Mouse (Mus musculus) myocyte (in vitro differentiated cells): Measurements from ENCODE around the gene Dnah8. TPM values are rescaled to one million over a fixed set of nuclear protein-coding genes. Genes with fewer than 3 reads are reported as not detected.

Source experiments
- H3K27me3 ChIP-seq: one replicate; pipeline ENCODE4 v1.6.1; 2011; ENCODE audit not compliant: control insufficient read depth, insufficient read depth, insufficient read length
- H3K36me3 ChIP-seq: one replicate; pipeline ENCODE4 v1.6.1; 2011; ENCODE audit not compliant: control insufficient read depth, insufficient read depth
- H3K4me2 ChIP-seq: one replicate; pipeline ENCODE4 v1.6.1; 2011; ENCODE audit warnings: low read depth, control low read depth
- H3K4me3 ChIP-seq: one replicate; pipeline ENCODE4 v1.5.1; 2011; ENCODE audit warnings: mild to moderate bottlenecking, control low read depth, moderate library complexity
- H3K79me2 ChIP-seq: one replicate; pipeline ENCODE4 v1.6.1; 2011; ENCODE audit not compliant: control insufficient read depth, insufficient read depth
- H3ac ChIP-seq: one replicate; pipeline ENCODE4 v1.6.1; 2011; ENCODE audit not compliant: control insufficient read depth, insufficient read length
- CEBPB ChIP-seq: IDR thresholded peaks from 2 replicates; pipeline ENCODE4 v1.6.1; 2011; ENCODE audit warnings: mild to moderate bottlenecking, moderate library complexity; ENCODE audit not compliant: poor library complexity, insufficient read depth, severe bottlenecking
- E2F4 ChIP-seq: IDR thresholded peaks from one replicate; pipeline ENCODE4 v1.6.1; 2011; ENCODE audit warnings: mild to moderate bottlenecking, control low read depth, moderate library complexity; ENCODE audit not compliant: insufficient read depth
- MAX ChIP-seq: IDR thresholded peaks from one replicate; pipeline ENCODE4 v1.6.1; 2011; ENCODE audit warnings: low read depth, mild to moderate bottlenecking, control low read depth
- MYOD1 ChIP-seq, 3 experiments: IDR thresholded peaks; one replicate each; pipeline ENCODE4 v1.6.1; 2011; ENCODE audit warnings: control low read depth in 2 of 3, low read depth in 2 of 3, mild to moderate bottlenecking in 2 of 3, moderate library complexity in 1 of 3; ENCODE audit not compliant: insufficient read length in 2 of 3, control insufficient read depth in 1 of 3
- MYOG ChIP-seq, 3 experiments: IDR thresholded peaks; one replicate each; pipeline ENCODE4 v1.6.1; 2011; ENCODE audit warnings: control low read depth in 2 of 3, low read depth in 2 of 3, mild to moderate bottlenecking in 2 of 3; ENCODE audit not compliant: insufficient read length in 2 of 3, control insufficient read depth in 1 of 3, insufficient read depth in 1 of 3
- POLR2A ChIP-seq: IDR thresholded peaks from one replicate; pipeline ENCODE4 v1.6.1; 2011; ENCODE audit warnings: low read depth, mild to moderate bottlenecking, control low read depth, moderate library complexity; ENCODE audit not compliant: insufficient read length
- POLR2AphosphoS2 ChIP-seq: IDR thresholded peaks from one replicate; pipeline ENCODE4 v1.6.1; 2011; ENCODE audit warnings: low read depth, control low read depth; ENCODE audit not compliant: insufficient read length
- REST ChIP-seq: IDR thresholded peaks from one replicate; pipeline ENCODE4 v1.6.1; 2011; ENCODE audit warnings: mild to moderate bottlenecking, control low read depth, moderate library complexity; ENCODE audit not compliant: insufficient read depth, insufficient read length
- SRF ChIP-seq: IDR thresholded peaks from one replicate; pipeline ENCODE4 v1.6.1; 2011; ENCODE audit warnings: low read depth; ENCODE audit not compliant: control insufficient read depth, insufficient read length
- TCF12 ChIP-seq: IDR thresholded peaks from one replicate; pipeline ENCODE4 v1.6.1; 2011; ENCODE audit warnings: mild to moderate bottlenecking, control low read depth; ENCODE audit not compliant: poor library complexity, insufficient read depth, severe bottlenecking
- TCF3 ChIP-seq: IDR thresholded peaks from one replicate; pipeline ENCODE4 v1.6.1; 2011; ENCODE audit warnings: low read depth, control low read depth; ENCODE audit not compliant: insufficient read length
- USF1 ChIP-seq: IDR thresholded peaks from one replicate; pipeline ENCODE4 v1.6.1; 2011; ENCODE audit warnings: low read depth, mild to moderate bottlenecking, control low read depth, moderate library complexity
- polyA plus RNA-seq: library from polyadenylated mRNA; unstranded; fragments of >200 nt; fragmentation: generic; extraction: Trizol; gene quantifications from one replicate; pipeline ENCODE4 v1.2.1, GENCODE M21; 2012; ENCODE audit warnings: missing spikeins

Gene Dnah8
- polyA plus RNA-seq, 1 experiment: 0.08 TPM

DNA sequence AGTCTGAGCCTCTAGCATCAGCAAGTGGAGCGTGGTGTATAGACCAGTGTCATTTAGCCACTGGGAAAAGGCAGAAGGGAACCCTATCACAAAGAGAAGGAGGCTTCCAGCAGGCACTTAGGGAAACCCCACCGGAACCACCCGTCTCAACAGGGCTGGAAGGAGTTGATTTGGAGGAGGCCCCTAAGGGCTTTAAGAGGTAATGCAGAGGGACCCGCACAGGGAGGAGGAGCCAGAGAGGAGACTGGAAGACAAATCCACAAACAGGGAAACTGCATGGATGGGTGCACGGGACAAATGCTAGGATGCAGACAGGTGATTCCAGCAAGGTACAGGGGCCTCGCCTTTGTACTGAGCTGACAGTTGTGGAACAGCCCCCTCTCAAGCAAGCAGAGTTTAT, 126.1 kb downstream of the Dnah8 start:
- no peaks in the 10 kb centered on the region for H3K36me3 ChIP-seq
- no peaks in the 10 kb centered on the region for H3K79me2 ChIP-seq
- H3K4me2 ChIP-seq: no peak overlapping the region
- TF ChIP-seq USF1: no peak
- no peak for TF ChIP-seq CEBPB
- TF ChIP-seq POLR2AphosphoS2: no peak
- TF ChIP-seq POLR2A: no peak
- TF ChIP-seq MAX: no peak
- peaks cover 4% of the 10 kb centered on the region for H3K27me3 ChIP-seq
- no peak overlapping the region for H3ac ChIP-seq
- no peak overlapping the region for H3K4me3 ChIP-seq

DNA sequence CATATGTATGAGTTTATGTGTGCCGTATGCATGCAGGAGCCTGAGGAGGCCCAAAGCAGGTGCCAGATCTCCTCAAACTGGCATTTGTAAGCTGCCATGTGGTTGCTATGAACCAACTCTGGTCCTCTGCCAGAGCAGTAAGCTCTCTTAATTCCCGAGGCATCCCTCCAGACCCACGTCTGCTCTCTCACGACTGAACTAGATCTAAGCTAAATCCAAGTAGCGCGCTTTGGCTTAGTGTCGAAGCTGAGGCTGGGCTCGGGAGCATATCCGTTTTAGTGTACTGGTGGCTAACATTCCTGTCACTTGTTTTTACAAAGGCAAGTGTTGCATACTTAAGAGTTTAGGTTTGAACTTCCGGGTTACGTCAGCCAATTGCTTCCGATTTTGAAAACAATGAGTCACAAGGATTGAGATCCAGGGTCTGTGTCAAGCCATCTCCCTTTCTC, 128.2 kb downstream of the Dnah8 start:
- Histone ChIP-seq H3K4me3 (no peak overlapping the region), H3K27me3 (peaks cover 4% of the 10 kb centered on the region), H3K36me3 (no peaks in the 10 kb centered on the region), H3K79me2 (no peaks in the 10 kb centered on the region), H3K4me2 (no peak overlapping the region), H3ac (no peak overlapping the region)
- TF ChIP-seq REST: no peak
- no peak for TF ChIP-seq TCF3
- TF ChIP-seq USF1: no peak
- TF ChIP-seq TCF12: no peak
- TF ChIP-seq POLR2A: no peak
- no peak for TF ChIP-seq POLR2AphosphoS2
- no peak for TF ChIP-seq CEBPB
- no peak for TF ChIP-seq MYOD1 (IDR thresholded peaks at IDR 0.05; ENCODE audit: control insufficient read depth in 1 of 3, insufficient read length in 2 of 3, low read depth in 2 of 3)
- TF ChIP-seq SRF: no peak
- no peak for TF ChIP-seq MYOG (IDR thresholded peaks at IDR 0.05; ENCODE audit: control insufficient read depth in 1 of 3, insufficient read depth in 1 of 3, insufficient read length in 2 of 3, low read depth in 2 of 3)
- no peak for TF ChIP-seq E2F4
- TF ChIP-seq MAX: no peak

DNA sequence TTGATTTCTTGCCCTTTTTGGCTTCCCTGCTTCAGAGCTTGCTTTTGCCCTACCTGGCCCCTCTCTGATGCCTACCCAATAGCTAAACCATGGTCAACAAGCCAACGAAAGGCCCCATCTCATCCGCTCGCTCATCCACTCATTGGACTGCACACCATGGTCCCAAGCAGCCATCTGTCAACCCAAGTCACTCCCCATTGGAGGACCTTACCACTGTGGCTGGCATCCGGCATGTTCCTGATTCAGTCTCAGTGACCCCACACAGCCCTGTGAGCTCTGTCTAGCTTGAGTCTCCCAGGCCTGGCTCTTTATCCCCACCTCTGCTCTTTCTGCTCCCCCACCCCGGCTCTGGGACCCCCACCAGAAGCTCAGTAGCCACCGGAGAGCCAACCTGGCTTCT, 129.0 kb downstream of the Dnah8 start:
- TF ChIP-seq REST: no peak
- TF ChIP-seq MAX: no peak
- TF ChIP-seq SRF: no peak
- no peak for TF ChIP-seq USF1
- no peak for TF ChIP-seq TCF12
- TF ChIP-seq POLR2A: no peak
- TF ChIP-seq E2F4: no peak
- no peak for TF ChIP-seq POLR2AphosphoS2
- no peak for TF ChIP-seq MYOG (IDR thresholded peaks at IDR 0.05; ENCODE audit: control insufficient read depth in 1 of 3, insufficient read depth in 1 of 3, insufficient read length in 2 of 3, low read depth in 2 of 3)
- TF ChIP-seq MYOD1 (IDR thresholded peaks at IDR 0.05; ENCODE audit: control insufficient read depth in 1 of 3, insufficient read length in 2 of 3, low read depth in 2 of 3): no peak
- TF ChIP-seq CEBPB: no peak
- TF ChIP-seq TCF3: no peak
- Histone ChIP-seq H3K27me3 (peaks cover 4% of the 10 kb centered on the region), H3ac (no peak overlapping the region), H3K4me2 (no peak overlapping the region), H3K36me3 (no peaks in the 10 kb centered on the region), H3K79me2 (no peaks in the 10 kb centered on the region), H3K4me3 (no peak overlapping the region)

DNA sequence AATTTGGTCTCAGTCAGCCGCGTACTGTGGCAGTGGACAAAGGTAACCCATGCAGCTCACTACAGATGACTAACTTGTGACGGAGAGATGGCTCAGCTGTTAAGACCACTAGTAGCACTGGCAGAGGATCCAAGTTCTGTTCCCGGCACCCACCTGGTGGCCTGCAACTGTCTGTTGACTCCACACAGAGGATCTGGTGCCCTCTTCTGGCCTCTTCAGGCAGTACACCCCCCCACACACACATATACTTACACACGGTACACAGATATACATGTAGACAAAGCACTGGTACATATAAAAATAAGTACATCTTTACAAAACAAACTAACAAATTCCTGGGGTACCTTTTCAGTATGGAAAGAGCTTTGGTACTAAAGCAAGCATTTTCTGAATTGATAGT, 132.6 kb downstream of the Dnah8 start:
- no peaks in the 10 kb centered on the region for H3K27me3 ChIP-seq
- no peak for TF ChIP-seq E2F4
- no peak for TF ChIP-seq SRF
- TF ChIP-seq REST: no peak
- TF ChIP-seq TCF3: no peak
- no peak for TF ChIP-seq MYOG (IDR thresholded peaks at IDR 0.05; ENCODE audit: control insufficient read depth in 1 of 3, insufficient read depth in 1 of 3, insufficient read length in 2 of 3, low read depth in 2 of 3)
- TF ChIP-seq POLR2A: no peak
- no peak for TF ChIP-seq POLR2AphosphoS2
- TF ChIP-seq CEBPB: no peak
- no peak for TF ChIP-seq USF1
- TF ChIP-seq MYOD1 (IDR thresholded peaks at IDR 0.05; ENCODE audit: control insufficient read depth in 1 of 3, insufficient read length in 2 of 3, low read depth in 2 of 3): no peak
- TF ChIP-seq TCF12: no peak
- no peak overlapping the region for H3K4me2 ChIP-seq
- no peak overlapping the region for H3ac ChIP-seq
- no peaks in the 10 kb centered on the region for H3K36me3 ChIP-seq
- no peak overlapping the region for H3K4me3 ChIP-seq
- H3K79me2 ChIP-seq: no peaks in the 10 kb centered on the region

DNA sequence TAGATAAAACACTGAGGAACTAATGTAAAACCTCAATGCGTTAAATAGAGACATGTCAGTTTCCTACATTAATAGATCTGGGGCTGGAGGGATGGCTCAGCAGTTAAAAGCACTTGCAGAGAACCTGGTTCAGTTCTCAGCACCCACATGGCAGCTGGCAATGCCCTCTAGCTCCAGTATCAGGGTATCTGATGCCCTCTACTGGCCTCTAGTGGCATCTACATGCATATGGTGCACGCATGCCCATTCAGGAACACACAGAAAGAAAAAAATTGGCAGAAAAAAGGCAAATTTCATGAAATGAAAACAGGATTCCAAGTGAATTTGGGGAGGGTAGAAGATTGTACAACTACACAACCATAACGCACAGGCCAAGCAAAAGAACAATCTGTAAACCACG, 136.2 kb downstream of the Dnah8 start:
- H3K79me2 ChIP-seq: no peaks in the 10 kb centered on the region

More for the DNA sequence above, 136.2 kb downstream of the Dnah8 start:
- TF ChIP-seq MYOD1 (IDR thresholded peaks at IDR 0.05; ENCODE audit: control insufficient read depth in 1 of 3, insufficient read length in 2 of 3, low read depth in 2 of 3) (no peak), POLR2A (no peak), CEBPB (no peak), REST (no peak), MYOG (IDR thresholded peaks at IDR 0.05; ENCODE audit: control insufficient read depth in 1 of 3, insufficient read depth in 1 of 3, insufficient read length in 2 of 3, low read depth in 2 of 3) (no peak), MAX (no peak), E2F4 (no peak), TCF12 (no peak), USF1 (no peak), POLR2AphosphoS2 (no peak), SRF (no peak), TCF3 (no peak)
- Histone ChIP-seq H3K36me3 (no peaks in the 10 kb centered on the region), H3K4me3 (no peak overlapping the region), H3K4me2 (no peak overlapping the region), H3ac (no peak overlapping the region), H3K27me3 (no peaks in the 10 kb centered on the region)
